Mouse (Mus musculus) cortical plate, adult 2 months (tissue): ENCODE data around the gene Macrod2. TPM values are rescaled to one million over a fixed set of nuclear protein-coding genes. Genes with fewer than 3 reads are reported as not detected.

Experiments used
- H3K27ac ChIP-seq: fragments of 200-500 bp; 2 replicates; pipeline ENCODE4 v1.5.1; 2012; ENCODE audit warnings: low read length, control low read depth, inconsistent platforms; ENCODE audit not compliant: insufficient read depth
- H3K4me1 ChIP-seq: fragments of 200-500 bp; 2 replicates; pipeline ENCODE4 v1.6.1; 2011; ENCODE audit warnings: low read length; ENCODE audit not compliant: control insufficient read depth, insufficient read depth
- H3K4me3 ChIP-seq: fragments of 200-500 bp; 2 replicates; pipeline ENCODE4 v1.5.1; 2011; ENCODE audit warnings: mild to moderate bottlenecking, low read length, control low read depth; ENCODE audit not compliant: insufficient read depth
- CTCF ChIP-seq: fragments of 200-500 bp; IDR thresholded peaks from 2 replicates; pipeline ENCODE4 v1.5.1; 2011; ENCODE audit warnings: mild to moderate bottlenecking, control low read depth, low read length; ENCODE audit not compliant: insufficient read depth; ENCODE audit errors: extremely low read depth
- POLR2A ChIP-seq: fragments of 200-500 bp; IDR thresholded peaks from 2 replicates; pipeline ENCODE4 v1.6.1; 2011; ENCODE audit warnings: mild to moderate bottlenecking, low read length, control low read depth; ENCODE audit not compliant: insufficient read depth; ENCODE audit errors: extremely low read depth
- polyA plus RNA-seq: library from polyadenylated mRNA; depleted of rRNA; stranded (reverse); fragments of >200 nt; gene quantifications from 2 replicates; pipeline ENCODE4 v1.2.3, GENCODE M21; 2012

Gene Macrod2
- polyA plus RNA-seq, 1 experiment: 20.3 TPM

DNA sequence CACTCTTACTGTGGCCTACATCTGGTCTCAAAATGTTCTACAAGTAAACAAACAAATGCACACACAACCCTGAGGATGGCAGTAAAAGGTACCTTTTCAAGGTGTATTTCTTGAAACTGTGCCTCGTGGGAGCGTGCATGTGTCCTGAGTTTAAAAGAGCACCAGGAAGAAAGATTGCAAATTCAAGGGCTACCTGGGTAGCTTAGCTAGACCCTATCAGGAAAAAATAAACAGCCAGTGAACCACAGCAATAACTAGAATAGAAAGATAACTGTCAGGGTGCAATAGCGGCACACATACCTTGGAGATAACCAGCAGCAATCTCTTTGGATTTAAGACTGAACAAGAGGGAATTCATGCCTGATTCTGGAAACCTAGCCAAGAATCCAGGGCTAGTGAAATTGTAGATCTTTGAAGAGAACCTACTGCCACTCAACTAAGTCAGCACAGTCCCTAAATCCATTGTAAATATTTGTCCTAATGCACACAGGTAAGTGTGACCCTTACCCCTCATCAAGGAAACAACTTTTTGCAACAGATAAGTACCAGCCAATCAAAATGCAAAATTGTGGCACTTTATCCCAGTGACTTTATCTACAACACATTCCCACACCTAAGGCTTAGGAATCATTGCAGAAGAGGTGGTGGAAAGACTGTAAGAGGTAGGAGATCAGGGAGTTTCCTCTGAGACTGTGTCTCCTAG, 590.7 kb downstream of the Macrod2 start:
- H3K27ac ChIP-seq: no peak overlapping the region
- no peak for TF ChIP-seq CTCF
- TF ChIP-seq POLR2A: no peak
- H3K4me1 ChIP-seq: no peaks in the 10 kb centered on the region
- no peak overlapping the region for H3K4me3 ChIP-seq

DNA sequence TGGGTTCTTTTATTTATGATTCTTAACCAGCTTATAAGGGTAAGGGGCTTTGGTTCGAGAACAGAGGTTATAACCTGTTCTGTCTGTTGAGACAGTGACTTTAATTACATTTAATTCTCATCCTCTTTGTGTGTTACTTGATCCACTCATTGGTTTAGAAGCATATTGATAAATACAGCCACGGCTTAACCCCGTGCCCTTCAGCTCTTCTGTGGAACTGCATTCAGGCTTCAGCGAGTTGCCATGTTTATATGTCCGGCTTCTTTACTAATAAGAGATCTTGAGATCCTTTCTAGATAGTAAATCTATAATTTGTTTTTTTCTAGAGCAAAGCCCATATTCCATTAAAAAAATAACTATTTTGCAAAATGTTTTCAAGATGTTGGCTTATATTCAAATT, 608.7 kb downstream of the Macrod2 start:
- Histone ChIP-seq H3K4me1 (peaks cover 5% of the 10 kb centered on the region; the same call in 1 of the 2 replicates), H3K27ac (no peak overlapping the region), H3K4me3 (no peak overlapping the region)
- no peak for TF ChIP-seq CTCF
- no peak for TF ChIP-seq POLR2A

DNA sequence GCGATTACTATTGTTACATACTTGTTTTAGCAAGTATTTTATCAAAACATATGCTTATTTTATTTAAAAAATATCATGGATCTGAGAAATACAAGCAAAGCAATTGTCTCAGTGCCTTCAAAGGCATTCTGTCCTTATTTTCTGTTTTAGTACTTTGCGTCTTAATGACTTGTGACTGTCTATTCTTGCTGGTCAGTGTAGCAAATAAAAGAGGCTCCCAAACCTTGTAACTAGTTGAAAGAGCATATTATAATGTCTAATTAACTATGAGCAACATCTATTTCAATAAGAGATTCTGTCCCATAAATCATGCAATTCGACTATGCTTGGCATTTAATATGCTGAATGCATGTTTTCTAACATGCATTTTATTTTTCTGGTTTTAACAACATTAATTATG, 609.2 kb downstream of the Macrod2 start:
- Histone ChIP-seq H3K27ac (no peak overlapping the region), H3K4me3 (no peak overlapping the region), H3K4me1 (peaks cover 6% of the 10 kb centered on the region; the same call in 1 of the 2 replicates)
- no peak for TF ChIP-seq POLR2A
- TF ChIP-seq CTCF: no peak

DNA sequence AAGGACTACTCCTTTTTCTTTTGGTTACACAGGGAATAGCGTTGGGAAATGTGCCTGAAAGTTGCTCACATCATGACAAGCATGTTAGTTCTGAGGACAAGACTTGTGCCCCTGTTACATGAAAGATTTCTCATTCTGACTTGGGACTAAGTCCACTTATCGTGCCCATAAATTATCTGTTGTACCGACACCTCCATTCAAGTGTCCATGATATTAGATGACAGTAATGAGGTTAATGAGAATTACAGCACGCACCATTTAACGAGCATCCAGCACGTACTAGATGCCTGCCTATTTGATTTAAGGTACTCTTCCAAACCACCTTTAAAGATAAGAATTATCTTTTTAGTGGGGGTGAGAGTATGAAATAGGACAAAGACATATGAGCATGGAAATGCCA, 610.5 kb downstream of the Macrod2 start:
- Histone ChIP-seq H3K4me1 (peaks cover 6% of the 10 kb centered on the region; the same call in 1 of the 2 replicates), H3K27ac (no peak overlapping the region), H3K4me3 (no peak overlapping the region)
- no peak for TF ChIP-seq POLR2A
- TF ChIP-seq CTCF: no peak

DNA sequence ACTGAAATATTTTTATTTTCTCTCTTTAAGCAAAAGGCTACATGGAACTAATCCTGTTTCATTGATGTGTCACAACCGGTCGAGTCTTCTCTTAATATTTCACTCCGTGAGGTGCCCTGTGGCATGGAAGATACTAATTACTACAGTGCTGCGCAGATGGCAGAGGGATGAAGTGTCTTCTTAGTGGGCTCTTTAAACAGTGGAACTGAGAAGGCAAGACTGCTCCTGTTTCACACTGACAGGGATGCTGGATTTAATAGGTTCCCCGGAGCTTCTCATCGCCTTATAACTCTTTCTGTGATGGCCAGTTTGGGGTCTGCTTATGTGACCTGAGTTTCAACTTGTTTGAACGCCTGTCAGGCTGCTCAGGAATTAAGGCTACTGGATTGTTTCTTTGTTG, 612.6 kb downstream of the Macrod2 start:
- TF ChIP-seq CTCF: no peak
- TF ChIP-seq POLR2A: no peak
- Histone ChIP-seq H3K4me1 (peaks cover 6% of the 10 kb centered on the region; the same call in 1 of the 2 replicates), H3K4me3 (no peak overlapping the region), H3K27ac (no peak overlapping the region)

GRCm38 (mm10) chr2:141008458-141008857, 613.3 kb downstream of the Macrod2 start:
- no peak for TF ChIP-seq CTCF
- no peak for TF ChIP-seq POLR2A
- peaks cover 6% of the 10 kb centered on the region; the same call in 1 of the 2 replicates for H3K4me1 ChIP-seq
- no peak overlapping the region for H3K27ac ChIP-seq
- no peak overlapping the region for H3K4me3 ChIP-seq

DNA sequence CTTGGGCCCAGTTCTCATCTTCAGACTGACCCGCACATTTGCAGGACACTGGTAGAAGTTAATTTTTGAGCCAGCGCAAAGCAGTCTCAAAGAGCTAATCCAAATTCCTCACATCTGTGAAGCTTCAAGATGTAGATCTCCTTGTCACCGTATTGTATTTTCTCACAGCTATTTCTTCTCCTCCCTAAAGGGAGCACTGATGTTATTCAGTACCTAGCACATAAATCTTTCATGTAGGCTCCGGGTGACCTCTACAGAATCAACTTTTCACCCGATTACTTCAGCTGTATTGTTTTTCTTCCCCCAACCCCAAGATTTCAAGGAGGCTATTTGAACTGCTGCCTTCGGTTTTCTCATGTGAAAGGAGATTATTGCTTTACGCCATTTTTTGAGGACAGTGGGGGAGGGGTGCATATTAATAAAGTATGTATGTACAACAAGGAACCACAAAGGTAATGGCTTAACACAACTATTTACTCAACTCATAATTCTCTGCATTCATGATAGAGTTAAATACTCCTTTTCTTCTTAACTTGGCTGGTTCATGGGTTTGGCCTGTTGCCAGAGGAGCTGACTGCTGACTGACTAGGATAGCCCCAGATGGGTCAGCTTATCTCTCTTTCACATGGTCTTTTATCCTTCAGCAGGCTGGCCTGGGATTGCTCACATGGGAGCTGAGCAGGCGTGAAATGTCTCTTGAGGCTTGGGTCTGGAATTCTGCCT, 618.5 kb downstream of the Macrod2 start:
- Histone ChIP-seq H3K4me1 (peaks cover 3% of the 10 kb centered on the region; the same call in 1 of the 2 replicates), H3K4me3 (no peak overlapping the region), H3K27ac (no peak overlapping the region)
- TF ChIP-seq CTCF (no peak), POLR2A (no peak)

GRCm38 (mm10) chr2:141022971-141023370, 627.9 kb downstream of the Macrod2 start:
- H3K27ac ChIP-seq: no peak overlapping the region
- no peak for TF ChIP-seq POLR2A
- no peak for TF ChIP-seq CTCF

GRCm38 (mm10) chr2:141023916-141024315, 628.8 kb downstream of the Macrod2 start:
- TF ChIP-seq CTCF (no peak), POLR2A (no peak)
- no peak overlapping the region for H3K4me3 ChIP-seq
- H3K4me1 ChIP-seq: no peaks in the 10 kb centered on the region
- no peak overlapping the region for H3K27ac ChIP-seq

More at GRCm38 (mm10) chr2:141022971-141023370, 627.9 kb downstream of the Macrod2 start:
- H3K4me3 ChIP-seq: no peak overlapping the region
- no peaks in the 10 kb centered on the region for H3K4me1 ChIP-seq

DNA sequence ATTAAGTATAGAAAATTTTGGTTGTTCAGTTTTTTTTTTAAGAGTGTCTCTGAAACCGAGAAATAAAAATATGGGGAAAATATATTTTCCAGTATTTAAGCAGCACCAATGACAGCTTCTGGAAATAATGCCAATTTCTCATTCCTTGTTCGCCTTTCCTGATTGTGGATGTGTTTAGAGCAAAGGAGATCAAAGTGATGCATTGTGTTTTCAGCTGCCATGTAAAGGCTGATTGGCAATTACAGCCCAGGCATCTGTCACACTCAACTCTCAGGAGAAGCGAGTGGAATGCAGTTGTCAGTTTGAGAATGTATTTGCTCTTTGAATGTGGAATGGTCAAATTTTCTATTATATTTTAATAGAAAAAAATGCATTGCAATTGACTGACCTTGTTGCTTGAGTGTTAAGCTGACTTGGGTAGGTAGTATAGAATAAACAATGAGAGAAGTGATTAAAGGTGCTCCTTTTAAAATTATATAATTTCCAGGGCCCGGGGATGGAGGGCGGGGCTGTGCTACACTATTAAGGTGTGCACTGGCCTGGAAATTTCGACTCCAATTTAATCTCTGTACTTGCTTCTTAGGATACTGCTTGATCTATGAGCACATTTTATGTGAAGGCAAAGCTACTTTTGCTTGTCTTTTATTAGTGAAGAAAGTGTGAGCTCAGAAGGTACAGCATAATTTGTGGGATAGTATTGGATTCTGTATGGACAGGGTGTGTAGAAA, 629.4 kb downstream of the Macrod2 start:
- TF ChIP-seq CTCF: no peak
- no peak overlapping the region for H3K4me3 ChIP-seq
- H3K4me1 ChIP-seq: no peaks in the 10 kb centered on the region
- H3K27ac ChIP-seq: no peak overlapping the region
